26 mouse cellular contexts compared by ENCODE assay signal in genomic region chr1:28349411-28349973, GRCm38 (mm10).
DNase-seq lines count a peak whose midpoint lies in the region; ATAC-seq and TF ChIP-seq lines count a peak whose summit lies in the region.
"Had no signal": no experiment of that assay in that cellular context is flagged by ENCODE, and none has a peak within 500 bp of the region (broad histone marks: within the 10 kb centered on the region; RNA-seq: fewer than 3 reads in every experiment).

No protein-coding gene starts in this region.

- no peaks in the 10 kb centered on the region for H3K27me3 ChIP-seq in hindbrain, postnatal 0 days (ENCODE audit: insufficient read depth, low read length)
- H3K27me3 ChIP-seq in hindbrain, embryonic 10.5 days (ENCODE audit: insufficient read depth, poor library complexity, severe bottlenecking) = no peaks in the 10 kb centered on the region
- H3K27me3 ChIP-seq in midbrain, embryonic 15.5 days (replicated peaks) = no peaks in the 10 kb centered on the region
- no peaks in the 10 kb centered on the region for H3K27me3 ChIP-seq in midbrain, embryonic 10.5 days (ENCODE audit: low read depth, poor library complexity, severe bottlenecking)
- no peaks in the 10 kb centered on the region for H3K27me3 ChIP-seq in kidney, embryonic 16.5 days (ENCODE audit: insufficient read depth, low read length)
- H3K27me3 ChIP-seq: heart, embryonic 13.5 days; hindbrain, embryonic 12.5 days; limb, embryonic 15.5 days; midbrain, embryonic 13.5 days; neural tube, embryonic 13.5 days had no signal

- peak; percentile 22 for DNase-seq in hindbrain, postnatal 0 days (ENCODE audit: low spot score)
- no peak for DNase-seq in hindbrain, embryonic 10.5 days (ENCODE audit: low spot score)
- no peak for DNase-seq in midbrain, embryonic 10.5 days (ENCODE audit: low spot score)
- DNase-seq in brain, embryonic 18.5 days (ENCODE audit: low read depth, low spot score) = peak; percentile 32
- DNase-seq in left cerebral cortex, postnatal 25 days (ENCODE audit: low spot score in 2 of 2) = peak; percentile 20 to 70
- DNase-seq: adrenal gland, adult 8-10 months; cerebellum, adult 8-10 months; gastrocnemius, postnatal 36 days; heart, adult 2 months; heart, postnatal 14 days; kidney, adult 18-20 months; kidney, postnatal 10 days; lung, embryonic 14.5 days; retina, postnatal 1 day; thymus, adult 2 months; thymus, postnatal 4 days had no signal

- no peak overlapping the region for H3K4me3 ChIP-seq in hindbrain, postnatal 0 days (ENCODE audit: low read length)
- no peak overlapping the region for H3K4me3 ChIP-seq in hindbrain, embryonic 10.5 days
- no peak overlapping the region for H3K4me3 ChIP-seq in midbrain, embryonic 15.5 days
- H3K4me3 ChIP-seq in midbrain, embryonic 10.5 days = no peak overlapping the region
- no peak overlapping the region for H3K4me3 ChIP-seq in kidney, embryonic 16.5 days (ENCODE audit: low read length)
- H3K4me3 ChIP-seq: heart, adult 2 months; heart, embryonic 13.5 days; hindbrain, embryonic 12.5 days; limb, embryonic 15.5 days; midbrain, embryonic 13.5 days; myocyte; neural tube, embryonic 13.5 days had no signal

- intact Hi-C loops in left cerebral cortex, postnatal 25 days (cut with DNase I) = no loop called here

- H3K4me2 ChIP-seq in hindbrain, postnatal 0 days (ENCODE audit: low read depth, low read length) = no peak overlapping the region
- no peak overlapping the region for H3K4me2 ChIP-seq in midbrain, embryonic 15.5 days
- no peak overlapping the region for H3K4me2 ChIP-seq in kidney, embryonic 16.5 days (replicated peaks; ENCODE audit: low read depth, low read length)
- H3K4me2 ChIP-seq: heart, embryonic 13.5 days; hindbrain, embryonic 12.5 days; limb, embryonic 15.5 days; lung, embryonic 14.5 days; midbrain, embryonic 13.5 days; neural tube, embryonic 13.5 days had no signal

- H3K4me1 ChIP-seq in hindbrain, postnatal 0 days (ENCODE audit: insufficient read depth, low read length) = no peaks in the 10 kb centered on the region
- H3K4me1 ChIP-seq in hindbrain, embryonic 10.5 days (replicated peaks) = no peaks in the 10 kb centered on the region
- no peaks in the 10 kb centered on the region for H3K4me1 ChIP-seq in midbrain, embryonic 15.5 days
- no peaks in the 10 kb centered on the region for H3K4me1 ChIP-seq in midbrain, embryonic 10.5 days
- no peaks in the 10 kb centered on the region for H3K4me1 ChIP-seq in kidney, embryonic 16.5 days (ENCODE audit: insufficient read depth, low read length)
- H3K4me1 ChIP-seq: heart, embryonic 13.5 days; hindbrain, embryonic 12.5 days; limb, embryonic 15.5 days; midbrain, embryonic 13.5 days; neural tube, embryonic 13.5 days had no signal

- no peaks in the 10 kb centered on the region for H3K36me3 ChIP-seq in hindbrain, postnatal 0 days (ENCODE audit: insufficient read depth, low read length)
- H3K36me3 ChIP-seq in hindbrain, embryonic 10.5 days = no peaks in the 10 kb centered on the region
- no peaks in the 10 kb centered on the region for H3K36me3 ChIP-seq in midbrain, embryonic 15.5 days (replicated peaks)
- H3K36me3 ChIP-seq in midbrain, embryonic 10.5 days = no peaks in the 10 kb centered on the region
- H3K36me3 ChIP-seq in kidney, embryonic 16.5 days (ENCODE audit: insufficient read depth, low read length) = no peaks in the 10 kb centered on the region
- H3K36me3 ChIP-seq: heart, embryonic 13.5 days; hindbrain, embryonic 12.5 days; limb, embryonic 15.5 days; midbrain, embryonic 13.5 days; neural tube, embryonic 13.5 days had no signal

- no peak for ATAC-seq in hindbrain, postnatal 0 days
- ATAC-seq in midbrain, embryonic 15.5 days (replicated peaks) = 0 out of 2 replicates have a peak, but pooled peaks have one; percentile 17
- ATAC-seq in kidney, embryonic 16.5 days (ENCODE audit: low FRiP score, low TSS enrichment) = no peak
- ATAC-seq: activated CD4-positive, CD25-positive, alpha-beta regulatory T cell, adult 4 months; midbrain, embryonic 13.5 days had no signal

- 65% methylated on average over 2 of the region's 2 CpGs for WGBS in hindbrain, postnatal 0 days
- 71% methylated on average over 2 of the region's 2 CpGs for WGBS in hindbrain, embryonic 10.5 days
- 72% methylated on average over 2 of the region's 2 CpGs for WGBS in midbrain, embryonic 15.5 days
- WGBS in midbrain, embryonic 10.5 days = 84% methylated on average over 2 of the region's 2 CpGs
- 78% methylated on average over 2 of the region's 2 CpGs for WGBS in kidney, embryonic 16.5 days

- no peaks in the 10 kb centered on the region for H3K9me3 ChIP-seq in hindbrain, postnatal 0 days (ENCODE audit: low read length)
- no peaks in the 10 kb centered on the region for H3K9me3 ChIP-seq in hindbrain, embryonic 10.5 days
- no peaks in the 10 kb centered on the region for H3K9me3 ChIP-seq in midbrain, embryonic 15.5 days
- no peaks in the 10 kb centered on the region for H3K9me3 ChIP-seq in midbrain, embryonic 10.5 days (replicated peaks)
- H3K9me3 ChIP-seq in kidney, embryonic 16.5 days (ENCODE audit: low read length) = no peaks in the 10 kb centered on the region
- H3K9me3 ChIP-seq: heart, embryonic 13.5 days; hindbrain, embryonic 12.5 days; limb, embryonic 15.5 days; midbrain, embryonic 13.5 days; neural tube, embryonic 13.5 days had no signal

- H3K27ac ChIP-seq in hindbrain, postnatal 0 days = no peak overlapping the region
- H3K27ac ChIP-seq in hindbrain, embryonic 10.5 days = no peak overlapping the region
- H3K27ac ChIP-seq in midbrain, embryonic 15.5 days = no peak overlapping the region
- H3K27ac ChIP-seq in midbrain, embryonic 10.5 days (replicated peaks) = no peak overlapping the region
- no peak overlapping the region for H3K27ac ChIP-seq in kidney, embryonic 16.5 days (ENCODE audit: low read length)
- H3K27ac ChIP-seq: heart, adult 2 months; heart, embryonic 13.5 days; hindbrain, embryonic 12.5 days; limb, embryonic 15.5 days; liver, embryonic 14.5 days; midbrain, embryonic 13.5 days; neural tube, embryonic 13.5 days had no signal

- H3K9ac ChIP-seq in hindbrain, postnatal 0 days (replicated peaks; ENCODE audit: low read length) = no peak overlapping the region
- no peak overlapping the region for H3K9ac ChIP-seq in midbrain, embryonic 15.5 days
- no peak overlapping the region for H3K9ac ChIP-seq in kidney, embryonic 16.5 days (replicated peaks; ENCODE audit: low read length)
- H3K9ac ChIP-seq: heart, embryonic 13.5 days; hindbrain, embryonic 12.5 days; limb, embryonic 15.5 days; liver, embryonic 14.5 days; lung, embryonic 14.5 days; midbrain, embryonic 13.5 days; neural tube, embryonic 13.5 days had no signal

- TF ChIP-seq CTCF in hindbrain, postnatal 0 days (IDR thresholded peaks at IDR 0.05; ENCODE audit: low read depth) = no peak

Comparison
In these comparisons a context has a peak if more than half of its experiments do, and no peak if none do; other contexts are left out.
1. DNase-seq: peak in hindbrain, postnatal 0 days (single experiment), brain, embryonic 18.5 days (single experiment) and left cerebral cortex, postnatal 25 days (2 of 2); none in hindbrain, embryonic 10.5 days (single experiment) and midbrain, embryonic 10.5 days (single experiment).